Mouse (Mus musculus): ENCODE data around the gene Slc37a1.

DNA sequence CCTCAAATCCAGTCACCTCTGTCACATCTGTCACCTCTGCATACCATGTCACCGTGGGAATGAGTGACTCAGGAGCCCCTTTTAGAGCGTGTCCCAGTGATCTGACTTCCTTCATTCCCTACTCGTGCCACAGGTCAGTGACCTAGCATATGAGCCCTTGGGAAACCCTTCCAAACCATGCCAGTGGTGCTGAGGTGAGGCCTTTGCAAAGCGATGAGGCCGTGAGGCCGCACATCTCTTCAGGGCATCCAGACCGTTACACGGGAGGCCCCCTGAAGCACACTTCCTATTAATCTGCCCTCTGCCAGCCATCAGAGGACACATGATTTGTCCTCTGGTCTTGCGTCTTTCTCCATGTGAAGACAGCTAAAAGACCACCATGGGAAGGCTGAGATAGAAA, 7.1 kb upstream of the Slc37a1 start:
- TF ChIP-seq CTCF (IDR thresholded peaks at IDR 0.05; ENCODE audit: extremely low read depth, insufficient read depth, low read length) (no peak), POLR2A (IDR thresholded peaks at IDR 0.05; ENCODE audit: extremely low read depth, insufficient read depth, low read length) (no peak)

All from cortical plate, adult 2 months (tissue).